Mouse (Mus musculus): ENCODE results near the gene Cks1b. TPM values are rescaled to one million over a fixed set of nuclear protein-coding genes. Genes with fewer than 3 reads are reported as not detected.

Gene Cks1b
- polyA plus RNA-seq, 1 experiment: 16.5 TPM

- Histone ChIP-seq H3K4me1 (ENCODE audit: control insufficient read depth, insufficient read depth, low read length) (peaks cover 10% of the 10 kb centered on the region), H3K27ac (ENCODE audit: control insufficient read depth, insufficient read depth, low read depth, low read length) (no peak within 1 kb of the TSS), H3K36me3 (ENCODE audit: control insufficient read depth, insufficient read depth, low read length) (no peaks in the 10 kb centered on the region), H3K4me3 (ENCODE audit: control insufficient read depth, low read depth, low read length) (peak within 1 kb of the TSS; percentile 50), H3K27me3 (ENCODE audit: control insufficient read depth, insufficient read depth, low read length) (no peaks in the 10 kb centered on the region)
- TF ChIP-seq POLR2A (IDR thresholded peaks at IDR 0.05; ENCODE audit: control insufficient read depth, low read depth, low read length) (no peak), CTCF (IDR thresholded peaks at IDR 0.05; ENCODE audit: control insufficient read depth, insufficient read depth, insufficient replicate concordance, low read depth, low read length) (no peak)
Measured at GRCm38 (mm10) chr3:89454401-89455177, 36.4 kb upstream of the Cks1b start, which contains the start of gene Pmvk. Pmvk (plus strand) TSS chr3:89454541.

- TF ChIP-seq CTCF (IDR thresholded peaks at IDR 0.05; ENCODE audit: control insufficient read depth, insufficient read depth, insufficient replicate concordance, low read depth, low read length): no peak
- TF ChIP-seq POLR2A (IDR thresholded peaks at IDR 0.05; ENCODE audit: control insufficient read depth, low read depth, low read length): no peak
- H3K4me3 ChIP-seq (ENCODE audit: control insufficient read depth, low read depth, low read length): no peak overlapping the region
- H3K4me1 ChIP-seq (ENCODE audit: control insufficient read depth, insufficient read depth, low read length): peaks cover 13% of the 10 kb centered on the region
- no peaks in the 10 kb centered on the region for H3K27me3 ChIP-seq (ENCODE audit: control insufficient read depth, insufficient read depth, low read length)
- no peaks in the 10 kb centered on the region for H3K36me3 ChIP-seq (ENCODE audit: control insufficient read depth, insufficient read depth, low read length)
- no peak overlapping the region for H3K27ac ChIP-seq (ENCODE audit: control insufficient read depth, insufficient read depth, low read depth, low read length)
Measured at GRCm38 (mm10) chr3:89451916-89452315, 33.7 kb upstream of the Cks1b start.

- Histone ChIP-seq H3K4me1 (ENCODE audit: control insufficient read depth, insufficient read depth, low read length) (peaks cover 13% of the 10 kb centered on the region), H3K36me3 (ENCODE audit: control insufficient read depth, insufficient read depth, low read length) (no peaks in the 10 kb centered on the region), H3K27me3 (ENCODE audit: control insufficient read depth, insufficient read depth, low read length) (no peaks in the 10 kb centered on the region), H3K27ac (ENCODE audit: control insufficient read depth, insufficient read depth, low read depth, low read length) (no peak overlapping the region), H3K4me3 (ENCODE audit: control insufficient read depth, low read depth, low read length) (no peak overlapping the region)
- no peak for TF ChIP-seq POLR2A (IDR thresholded peaks at IDR 0.05; ENCODE audit: control insufficient read depth, low read depth, low read length)
- peak; percentile 88 for TF ChIP-seq CTCF (IDR thresholded peaks at IDR 0.05; ENCODE audit: control insufficient read depth, insufficient read depth, insufficient replicate concordance, low read depth, low read length)
Measured at GRCm38 (mm10) chr3:89449541-89449940, 31.4 kb upstream of the Cks1b start.

GRCm38 (mm10) chr3:89448720-89449537 is 30.7 kb upstream of the Cks1b start:
- Histone ChIP-seq H3K36me3 (ENCODE audit: control insufficient read depth, insufficient read depth, low read length) (no peaks in the 10 kb centered on the region), H3K27ac (ENCODE audit: control insufficient read depth, insufficient read depth, low read depth, low read length) (no peak overlapping the region), H3K27me3 (ENCODE audit: control insufficient read depth, insufficient read depth, low read length) (no peaks in the 10 kb centered on the region), H3K4me3 (ENCODE audit: control insufficient read depth, low read depth, low read length) (no peak overlapping the region), H3K4me1 (ENCODE audit: control insufficient read depth, insufficient read depth, low read length) (peaks cover 13% of the 10 kb centered on the region)
- TF ChIP-seq POLR2A (IDR thresholded peaks at IDR 0.05; ENCODE audit: control insufficient read depth, low read depth, low read length) (no peak), CTCF (IDR thresholded peaks at IDR 0.05; ENCODE audit: control insufficient read depth, insufficient read depth, insufficient replicate concordance, low read depth, low read length) (no peak)

GRCm38 (mm10) chr3:89440691-89441090 is 22.5 kb upstream of the Cks1b start:
- TF ChIP-seq CTCF (IDR thresholded peaks at IDR 0.05; ENCODE audit: control insufficient read depth, insufficient read depth, insufficient replicate concordance, low read depth, low read length) (no peak), POLR2A (IDR thresholded peaks at IDR 0.05; ENCODE audit: control insufficient read depth, low read depth, low read length) (no peak)
- no peaks in the 10 kb centered on the region for H3K36me3 ChIP-seq (ENCODE audit: control insufficient read depth, insufficient read depth, low read length)

GRCm38 (mm10) chr3:89437269-89437668 is 19.1 kb upstream of the Cks1b start:
- Histone ChIP-seq H3K27ac (ENCODE audit: control insufficient read depth, insufficient read depth, low read depth, low read length) (peak overlapping the region; percentile 73), H3K4me3 (ENCODE audit: control insufficient read depth, low read depth, low read length) (peak overlapping the region; percentile 91), H3K27me3 (ENCODE audit: control insufficient read depth, insufficient read depth, low read length) (no peaks in the 10 kb centered on the region), H3K4me1 (ENCODE audit: control insufficient read depth, insufficient read depth, low read length) (peaks cover 21% of the 10 kb centered on the region), H3K36me3 (ENCODE audit: control insufficient read depth, insufficient read depth, low read length) (no peaks in the 10 kb centered on the region; the same call in 1 of the 2 replicates)
- TF ChIP-seq POLR2A (IDR thresholded peaks at IDR 0.05; ENCODE audit: control insufficient read depth, low read depth, low read length) (peak; percentile 60; the same call in 1 of the 2 replicates), CTCF (IDR thresholded peaks at IDR 0.05; ENCODE audit: control insufficient read depth, insufficient read depth, insufficient replicate concordance, low read depth, low read length) (no peak)

More at GRCm38 (mm10) chr3:89440691-89441090, 22.5 kb upstream of the Cks1b start:
- Histone ChIP-seq H3K4me3 (ENCODE audit: control insufficient read depth, low read depth, low read length) (no peak overlapping the region), H3K27me3 (ENCODE audit: control insufficient read depth, insufficient read depth, low read length) (no peaks in the 10 kb centered on the region), H3K4me1 (ENCODE audit: control insufficient read depth, insufficient read depth, low read length) (peaks cover 19% of the 10 kb centered on the region), H3K27ac (ENCODE audit: control insufficient read depth, insufficient read depth, low read depth, low read length) (no peak overlapping the region)

Data from testis, adult 2 months (tissue).